Mouse (Mus musculus) erythroblast, embryonic 14.5 days (primary cell): ENCODE data around the gene AF067061.
"Not testable (repeated sequence)": the region's sequence is repeated elsewhere in the genome, so short reads cannot be mapped to it uniquely, and the experiment has no call there.

Experiments used
- GATA1 ChIP-seq: IDR thresholded peaks from 2 replicates; pipeline ENCODE4 v1.6.1; 2012; ENCODE audit warnings: low read length, inconsistent platforms, mixed read lengths
- TAL1 ChIP-seq: IDR thresholded peaks from 3 replicates; pipeline ENCODE4 v1.6.1; 2012; ENCODE audit warnings: low read length, inconsistent platforms, mixed read lengths

DNA sequence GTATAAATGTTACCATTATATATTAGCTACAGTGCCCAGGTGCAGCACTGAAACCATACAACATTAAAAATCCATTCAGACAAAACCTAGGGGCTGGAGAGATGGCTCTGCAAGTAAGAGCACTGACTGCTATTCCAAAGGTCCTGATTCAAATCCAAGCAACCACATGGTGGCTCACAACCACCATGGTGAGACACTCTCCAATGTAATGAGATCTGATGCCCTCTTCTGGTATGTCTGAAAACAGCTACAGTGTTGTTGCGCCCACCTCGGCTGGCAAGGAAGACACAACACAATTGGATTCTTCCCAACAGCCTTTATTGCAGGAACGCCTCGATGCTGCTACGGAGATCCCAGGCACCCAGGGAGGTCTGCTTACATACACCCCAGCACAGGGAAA, 42.0 kb upstream of the AF067061 start:
- not testable (repeated sequence) for TF ChIP-seq TAL1, GATA1
